Mouse (Mus musculus) liver, adult 2 months (tissue): ENCODE data around the gene Mybbp1a. TPM values are rescaled to one million over a fixed set of nuclear protein-coding genes. Genes with fewer than 3 reads are reported as not detected.

ENCODE experiments used
- DNase-seq: peaks from one replicate; pipeline ENCODE4 v3.0.0-alpha.2; 2011; ENCODE audit warnings: low read depth, low spot score; ENCODE audit errors: extremely low read depth
- H3K27ac ChIP-seq: fragments of 200-500 bp; replicated peaks from 2 replicates; pipeline ENCODE4 v1.5.1; 2012; ENCODE audit warnings: low read depth, mild to moderate bottlenecking, control low read depth, inconsistent platforms, low read length; ENCODE audit not compliant: insufficient read depth
- H3K27me3 ChIP-seq: fragments of 200-500 bp; 2 replicates; pipeline ENCODE4 v1.6.1; 2012; ENCODE audit warnings: mild to moderate bottlenecking, moderate library complexity, low read length, inconsistent platforms; ENCODE audit not compliant: control insufficient read depth, insufficient read depth
- H3K36me3 ChIP-seq: fragments of 200-500 bp; 2 replicates; pipeline ENCODE4 v1.6.1; 2012; ENCODE audit warnings: low read length, inconsistent platforms; ENCODE audit not compliant: control insufficient read depth, insufficient read depth
- H3K4me1 ChIP-seq: fragments of 200-500 bp; 2 replicates; pipeline ENCODE4 v1.6.1; 2011; ENCODE audit warnings: low read length; ENCODE audit not compliant: control insufficient read depth, insufficient read depth
- H3K4me3 ChIP-seq: fragments of 200-500 bp; 2 replicates; pipeline ENCODE4 v1.5.1; 2011; ENCODE audit warnings: low read depth, mild to moderate bottlenecking, control low read depth, low read length, moderate library complexity; ENCODE audit not compliant: insufficient read depth
- H3K79me2 ChIP-seq: fragments of 200-500 bp; 2 replicates; pipeline ENCODE4 v1.6.1; 2012; ENCODE audit warnings: inconsistent platforms, mild to moderate bottlenecking, low read length, moderate library complexity; ENCODE audit not compliant: control insufficient read depth, insufficient read depth
- H3K9ac ChIP-seq: fragments of 200-500 bp; 2 replicates; pipeline ENCODE4 v1.6.1; 2012; ENCODE audit warnings: low read depth, mild to moderate bottlenecking, control low read depth, inconsistent platforms, low read length
- CTCF ChIP-seq: fragments of 200-500 bp; IDR thresholded peaks from 2 replicates; pipeline ENCODE4 v1.5.1; 2011; ENCODE audit warnings: low read depth, low read length, control low read depth
- POLR2A ChIP-seq: fragments of 200-500 bp; IDR thresholded peaks from 2 replicates; pipeline ENCODE4 v1.6.1; 2011; ENCODE audit warnings: low read length, control low read depth; ENCODE audit not compliant: insufficient read depth; ENCODE audit errors: extremely low read depth
- WGBS: fragments of 180-500 bp; shearing (Covaris S2); methylation state at CpG from one replicate; pipeline ENCODE4 v1.1.7; 2018; 5-methylcytosine and 5-hydroxymethylcytosine counted together
- polyA plus RNA-seq: library from polyadenylated mRNA; depleted of rRNA; stranded (reverse); fragments of >200 nt; gene quantifications from 2 replicates; pipeline ENCODE4 v1.2.3, GENCODE M21; 2012
- total RNA-seq: library from RNA; depleted of rRNA; stranded (reverse); fragments of >200 nt; gene quantifications from 2 replicates; pipeline ENCODE4 v1.2.3, GENCODE M21; 2014

Mybbp1a gene
- total and polyA plus RNA-seq, 2 experiments, result 13.7 to 21.6 TPM

GRCm38 (mm10) chr11:72446311-72447105 is 5.4 kb downstream of the Mybbp1a start:
- no peak for TF ChIP-seq POLR2A
- peak; percentile 81 for TF ChIP-seq CTCF
- Histone ChIP-seq H3K79me2 (peaks cover 6% of the 10 kb centered on the region; the same call in 1 of the 2 replicates), H3K4me1 (peaks cover 4% of the 10 kb centered on the region), H3K27ac (no peak overlapping the region), H3K4me3 (no peak overlapping the region), H3K36me3 (peaks cover 40% of the 10 kb centered on the region), H3K9ac (no peak overlapping the region), H3K27me3 (no peaks in the 10 kb centered on the region)
- 90% methylated on average over 6 of the region's 6 CpGs for WGBS
- peak; percentile 53 for DNase-seq

- no peak for DNase-seq
- Histone ChIP-seq H3K79me2 (no peaks in the 10 kb centered on the region), H3K36me3 (peaks cover 43% of the 10 kb centered on the region), H3K4me1 (no peaks in the 10 kb centered on the region), H3K27ac (no peak overlapping the region), H3K9ac (no peak overlapping the region), H3K4me3 (no peak overlapping the region), H3K27me3 (no peaks in the 10 kb centered on the region)
- WGBS, result 84% methylated on average over 8 of the region's 8 CpGs
- TF ChIP-seq CTCF (0 out of 2 replicates have a peak, but pooled peaks have one; percentile 17), POLR2A (no peak)
Observed at GRCm38 (mm10) chr11:72447475-72447874, 6.3 kb downstream of the Mybbp1a start.

- TF ChIP-seq CTCF, result no peak
- TF ChIP-seq POLR2A, result no peak
Observed at GRCm38 (mm10) chr11:72452140-72452665, 11.0 kb downstream of the Mybbp1a start.

GRCm38 (mm10) chr11:72453105-72453953 is 12.2 kb downstream of the Mybbp1a start:
- Histone ChIP-seq H3K27me3 (no peaks in the 10 kb centered on the region), H3K36me3 (peaks cover 14% of the 10 kb centered on the region), H3K4me1 (peaks cover 6% of the 10 kb centered on the region; the same call in 1 of the 2 replicates), H3K4me3 (no peak overlapping the region), H3K9ac (no peak overlapping the region), H3K79me2 (no peaks in the 10 kb centered on the region), H3K27ac (peak overlapping the region; percentile 11; the same call in 1 of the 2 replicates)
- peak; percentile 45 for DNase-seq
- TF ChIP-seq CTCF (no peak), POLR2A (no peak)
- WGBS, result 58% methylated on average over 15 of the region's 15 CpGs

More at GRCm38 (mm10) chr11:72452140-72452665, 11.0 kb downstream of the Mybbp1a start:
- H3K9ac ChIP-seq, result no peak overlapping the region
- H3K79me2 ChIP-seq, result no peaks in the 10 kb centered on the region
- peaks cover 20% of the 10 kb centered on the region for H3K36me3 ChIP-seq
- peaks cover 4% of the 10 kb centered on the region; the same call in 1 of the 2 replicates for H3K4me1 ChIP-seq
- no peak for DNase-seq
- WGBS, result 90% methylated on average over 3 of the region's 3 CpGs
- no peak overlapping the region for H3K27ac ChIP-seq
- no peak overlapping the region for H3K4me3 ChIP-seq
- H3K27me3 ChIP-seq, result no peaks in the 10 kb centered on the region

GRCm38 (mm10) chr11:72455694-72456093 is 14.5 kb downstream of the Mybbp1a start:
- Histone ChIP-seq H3K9ac (no peak overlapping the region), H3K36me3 (peaks cover 5% of the 10 kb centered on the region), H3K27me3 (no peaks in the 10 kb centered on the region), H3K4me1 (peaks cover 9% of the 10 kb centered on the region; the same call in 1 of the 2 replicates), H3K27ac (no peak overlapping the region), H3K79me2 (no peaks in the 10 kb centered on the region), H3K4me3 (no peak overlapping the region)
- DNase-seq, result peak; percentile 29
- TF ChIP-seq POLR2A, result no peak
- no peak for TF ChIP-seq CTCF
- 62% methylated on average over 5 of the region's 5 CpGs for WGBS
